Mouse (Mus musculus): Measurements from ENCODE around the gene Lbhd1. TPM values are rescaled to one million over a fixed set of nuclear protein-coding genes. Genes with fewer than 3 reads are reported as not detected.
A peak's percentile ranks its signal among the peaks of the same experiment; 100 is the strongest.
"Not testable (repeated sequence)": the region's sequence is repeated elsewhere in the genome, so short reads cannot be mapped to it uniquely, and the experiment has no call there.

Gene Lbhd1
- polyA plus RNA-seq, 1 experiment from 2014 or later = 81.2 TPM

DNA sequence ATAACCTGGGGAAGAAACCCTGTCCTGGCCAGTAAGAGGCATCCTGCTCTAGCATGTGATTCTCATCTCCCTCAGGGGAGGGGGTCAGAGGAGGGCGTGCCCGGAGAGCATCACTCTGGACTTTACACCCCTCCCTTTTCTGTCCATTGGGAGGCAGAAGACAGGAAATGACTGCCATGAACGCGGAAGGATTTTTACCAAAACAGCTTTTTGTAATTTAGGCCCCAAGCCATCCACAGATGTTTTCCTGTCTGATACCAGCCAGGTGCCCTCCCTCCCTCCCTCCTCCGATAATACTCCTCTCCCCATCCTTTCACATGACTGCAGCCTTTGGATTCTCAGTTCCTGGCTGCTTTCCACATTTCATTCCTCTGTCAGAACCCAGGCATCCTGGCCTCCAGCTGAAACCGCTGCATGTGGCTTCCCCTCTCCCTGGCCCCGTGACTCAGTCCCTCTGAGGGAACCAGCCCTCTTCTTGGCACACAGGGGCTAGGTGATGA lies 33.1 kb upstream of the Lbhd1 start, which contains the start of gene Lrrn4cl:
Lrrn4cl (plus strand) TSS at position 367 of the 500 bp plus-strand sequence.
- Histone ChIP-seq H3K27me3 (no peaks in the 10 kb centered on the region), H3K9ac (no peak within 1 kb of the TSS), H3K9me3 (replicated peaks) (no peaks in the 10 kb centered on the region), H3K36me3 (peaks cover 32% of the 10 kb centered on the region), H3K27ac (no peak within 1 kb of the TSS), H3K4me1 (replicated peaks) (peaks cover 7% of the 10 kb centered on the region), H3K4me2 (no peak within 1 kb of the TSS), H3K4me3 (replicated peaks) (no peak within 1 kb of the TSS)
- WGBS (ENCODE audit: insufficient replicate concordance) = 46% methylated on average over 7 of the region's 7 CpGs
- DNase-seq (no peak), ATAC-seq (ENCODE audit: low read depth) (peak; percentile 65; the same call in 1 of the 2 replicates)

DNA sequence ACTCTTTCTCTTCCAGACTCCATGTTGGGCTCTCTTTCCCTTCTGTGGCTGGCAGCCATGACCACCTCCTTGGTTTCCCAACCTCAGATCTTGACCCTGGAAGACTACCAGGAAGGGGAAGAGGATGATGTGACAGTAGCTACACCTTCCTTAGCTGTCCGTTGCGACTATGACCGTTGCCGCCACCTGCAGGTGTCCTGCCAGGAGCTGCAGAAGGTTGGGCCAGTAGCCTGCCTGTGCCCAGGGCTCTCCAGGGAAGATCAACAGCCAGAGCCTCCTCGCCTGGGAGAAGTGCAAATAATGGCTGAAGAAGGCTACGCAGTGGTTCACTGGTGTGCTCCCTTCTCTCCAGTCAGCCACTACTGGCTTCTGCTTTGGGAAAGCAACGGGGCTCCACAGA lies 31.9 kb upstream of the Lbhd1 start:
- peaks cover 7% of the 10 kb centered on the region for H3K4me1 ChIP-seq (replicated peaks)
- no peak for ATAC-seq (ENCODE audit: low read depth)
- no peaks in the 10 kb centered on the region for H3K9me3 ChIP-seq (replicated peaks)
- no peak overlapping the region for H3K9ac ChIP-seq
- H3K4me3 ChIP-seq (replicated peaks) = no peak overlapping the region
- H3K27me3 ChIP-seq = no peaks in the 10 kb centered on the region
- no peak overlapping the region for H3K27ac ChIP-seq
- H3K4me2 ChIP-seq = no peak overlapping the region
- H3K36me3 ChIP-seq = peaks cover 20% of the 10 kb centered on the region
- no peak for DNase-seq
- 44% methylated on average over 7 of the region's 7 CpGs for WGBS (ENCODE audit: insufficient replicate concordance)

DNA sequence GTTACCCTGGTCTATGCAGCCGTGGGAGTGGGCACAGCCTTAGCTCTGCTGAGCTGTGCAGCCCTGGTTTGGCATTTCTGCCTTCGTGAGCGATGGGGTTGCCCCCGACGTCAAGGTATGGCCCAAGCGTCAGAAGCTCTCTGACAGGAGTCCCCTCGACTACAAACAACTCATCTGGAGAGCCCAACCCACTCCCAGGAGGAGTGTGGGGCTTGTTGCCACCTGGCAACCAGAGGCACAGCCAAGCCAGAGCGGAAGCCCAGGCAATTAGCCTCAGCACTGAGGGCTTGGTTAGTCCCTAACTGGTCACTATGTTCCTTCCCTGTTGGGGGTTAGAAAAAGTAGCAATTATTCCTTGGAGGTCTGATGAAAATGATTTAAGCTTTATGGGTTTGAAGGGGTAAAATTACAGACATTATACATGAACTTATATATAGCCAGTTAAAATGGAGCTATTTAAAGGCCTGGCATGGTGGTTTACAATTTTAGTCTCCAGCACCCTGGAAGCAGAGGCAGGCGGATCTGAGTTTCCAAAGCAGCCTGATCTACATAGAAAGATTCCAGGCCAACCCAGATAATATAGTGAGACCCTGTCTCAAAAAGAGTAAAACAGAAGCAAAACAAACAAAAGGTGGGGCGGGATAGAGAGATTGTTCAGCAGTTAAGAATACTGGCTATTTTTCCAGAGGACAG lies 31.1 kb upstream of the Lbhd1 start:
- no peaks in the 10 kb centered on the region for H3K9me3 ChIP-seq (replicated peaks)
- no peak for ATAC-seq (ENCODE audit: low read depth)
- H3K36me3 ChIP-seq = peaks cover 13% of the 10 kb centered on the region
- peaks cover 7% of the 10 kb centered on the region for H3K4me1 ChIP-seq (replicated peaks)
- WGBS (ENCODE audit: insufficient replicate concordance) = 60% methylated on average over 10 of the region's 10 CpGs
- no peak overlapping the region for H3K4me2 ChIP-seq
- no peak overlapping the region for H3K4me3 ChIP-seq (replicated peaks)
- DNase-seq = no peak
- H3K9ac ChIP-seq = no peak overlapping the region
- H3K27me3 ChIP-seq = no peaks in the 10 kb centered on the region
- no peak overlapping the region for H3K27ac ChIP-seq

DNA sequence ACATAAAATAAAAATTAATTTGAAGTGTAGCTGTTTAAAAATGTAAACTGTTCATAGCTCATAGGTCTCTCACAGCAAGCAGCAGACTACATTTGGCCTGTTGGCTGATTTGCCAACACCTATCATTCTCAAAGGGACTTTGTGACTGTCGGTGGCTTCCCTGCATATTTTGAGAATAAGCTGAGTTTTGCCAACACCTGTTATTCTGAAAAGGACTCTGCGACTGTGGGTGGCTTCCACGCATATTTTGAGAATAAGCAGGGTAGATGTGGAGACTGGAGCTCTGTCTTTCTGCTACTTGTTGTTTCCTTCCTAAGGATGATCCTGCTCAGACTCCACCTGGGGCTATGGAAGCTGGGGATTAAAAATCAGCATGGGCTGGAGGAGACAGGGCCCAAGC lies 30.4 kb upstream of the Lbhd1 start:
- Histone ChIP-seq H3K4me1 (replicated peaks) (peaks cover 7% of the 10 kb centered on the region), H3K27ac (no peak overlapping the region), H3K27me3 (no peaks in the 10 kb centered on the region), H3K36me3 (peaks cover 6% of the 10 kb centered on the region; the same call in 1 of the 2 replicates), H3K9me3 (replicated peaks) (no peaks in the 10 kb centered on the region), H3K4me2 (no peak overlapping the region), H3K4me3 (replicated peaks) (no peak overlapping the region), H3K9ac (no peak overlapping the region)
- WGBS (ENCODE audit: insufficient replicate concordance) = 68% methylated on average over 3 of the region's 3 CpGs
- DNase-seq (no peak), ATAC-seq (ENCODE audit: low read depth) (no peak)

DNA sequence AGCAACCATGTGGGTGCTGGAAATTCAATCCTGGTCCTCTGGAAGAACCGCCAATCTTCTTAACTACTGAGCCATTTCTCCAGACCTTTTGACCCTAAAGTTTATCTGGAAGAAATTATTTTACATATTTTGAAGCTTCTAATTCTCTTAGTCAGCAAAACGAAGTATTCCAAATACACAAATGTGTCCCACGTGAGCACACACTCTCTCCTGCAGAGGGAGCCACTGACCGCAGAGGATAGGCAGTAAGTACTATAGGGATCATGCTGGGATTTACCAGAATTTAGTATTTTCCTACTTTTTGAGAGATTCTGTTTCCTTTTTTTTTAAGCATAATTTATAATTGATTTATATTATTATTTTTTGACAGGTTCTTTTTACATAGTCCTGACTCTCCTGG lies 25.8 kb upstream of the Lbhd1 start:
- Histone ChIP-seq H3K4me3 (replicated peaks) (no peak overlapping the region), H3K9ac (no peak overlapping the region), H3K9me3 (replicated peaks) (no peaks in the 10 kb centered on the region), H3K4me2 (no peak overlapping the region), H3K4me1 (replicated peaks) (no peaks in the 10 kb centered on the region), H3K36me3 (no peaks in the 10 kb centered on the region), H3K27ac (no peak overlapping the region), H3K27me3 (no peaks in the 10 kb centered on the region)
- 31% methylated on average over 4 of the region's 4 CpGs for WGBS (ENCODE audit: insufficient replicate concordance)
- 0 out of 2 replicates have a peak, but pooled peaks have one; percentile 50 for ATAC-seq (ENCODE audit: low read depth)
- peak; percentile 35 for DNase-seq

DNA sequence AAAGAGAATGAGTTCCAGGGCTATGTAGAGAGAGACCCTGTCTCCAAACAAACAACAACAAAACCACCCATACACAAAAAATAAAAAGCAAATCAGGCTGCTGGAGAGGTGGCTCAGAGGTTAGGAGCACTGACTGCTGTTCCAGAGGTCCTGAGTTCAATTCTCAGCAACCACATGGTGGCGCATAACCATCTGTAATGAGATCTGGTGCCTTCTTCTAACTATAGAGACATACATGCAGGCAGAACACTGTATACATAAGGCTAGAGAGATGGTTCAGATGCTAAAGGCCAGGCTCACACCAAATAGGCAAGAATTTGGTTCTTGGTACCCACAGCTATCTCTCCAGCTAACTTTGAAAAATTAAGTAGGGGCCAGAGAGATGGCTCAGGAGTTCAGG lies 24.5 kb upstream of the Lbhd1 start:
- no peaks in the 10 kb centered on the region for H3K9me3 ChIP-seq (replicated peaks)
- no peaks in the 10 kb centered on the region for H3K27me3 ChIP-seq
- no peak overlapping the region for H3K9ac ChIP-seq
- ATAC-seq (ENCODE audit: low read depth) (peak; percentile 45; the same call in 1 of the 2 replicates), DNase-seq (peak; percentile 28)
- no peak overlapping the region for H3K4me2 ChIP-seq
- no peaks in the 10 kb centered on the region for H3K4me1 ChIP-seq (replicated peaks)
- 18% methylated on average over 1 of the region's 1 CpGs for WGBS (ENCODE audit: insufficient replicate concordance)
- H3K4me3 ChIP-seq (replicated peaks) = no peak overlapping the region
- H3K36me3 ChIP-seq = no peaks in the 10 kb centered on the region
- H3K27ac ChIP-seq = no peak overlapping the region

DNA sequence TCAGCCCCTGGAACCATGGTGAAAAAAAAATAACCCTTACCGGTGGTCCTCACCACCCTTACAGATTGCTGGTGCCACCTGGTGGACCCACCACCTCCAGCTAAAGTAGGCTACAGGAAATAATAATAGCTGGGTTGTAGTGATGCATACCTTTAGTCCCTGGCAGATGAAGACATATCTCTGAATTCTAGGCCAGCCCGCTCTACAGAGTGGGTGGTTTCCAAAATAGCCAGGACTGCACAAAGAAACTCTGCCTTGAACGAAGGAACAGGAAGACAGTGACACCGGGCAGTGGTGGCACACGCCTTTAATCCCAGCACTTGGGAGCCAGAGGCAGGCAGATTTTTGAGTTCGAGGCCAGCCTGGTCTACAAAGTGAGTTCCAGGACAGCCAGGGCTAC lies 19.3 kb upstream of the Lbhd1 start:
- no peak overlapping the region for H3K4me2 ChIP-seq
- 73% methylated on average over 6 of the region's 6 CpGs for WGBS (ENCODE audit: insufficient replicate concordance)
- H3K4me1 ChIP-seq (replicated peaks) = 0 out of 2 replicates have a peak, but pooled peaks cover 8% of the 10 kb centered on the region
- no peak for ATAC-seq (ENCODE audit: low read depth)
- H3K27ac ChIP-seq = no peak overlapping the region
- H3K27me3 ChIP-seq = no peaks in the 10 kb centered on the region
- no peak overlapping the region for H3K4me3 ChIP-seq (replicated peaks)
- H3K9ac ChIP-seq = no peak overlapping the region
- H3K36me3 ChIP-seq = no peaks in the 10 kb centered on the region
- no peaks in the 10 kb centered on the region for H3K9me3 ChIP-seq (replicated peaks)
- DNase-seq = no peak

DNA sequence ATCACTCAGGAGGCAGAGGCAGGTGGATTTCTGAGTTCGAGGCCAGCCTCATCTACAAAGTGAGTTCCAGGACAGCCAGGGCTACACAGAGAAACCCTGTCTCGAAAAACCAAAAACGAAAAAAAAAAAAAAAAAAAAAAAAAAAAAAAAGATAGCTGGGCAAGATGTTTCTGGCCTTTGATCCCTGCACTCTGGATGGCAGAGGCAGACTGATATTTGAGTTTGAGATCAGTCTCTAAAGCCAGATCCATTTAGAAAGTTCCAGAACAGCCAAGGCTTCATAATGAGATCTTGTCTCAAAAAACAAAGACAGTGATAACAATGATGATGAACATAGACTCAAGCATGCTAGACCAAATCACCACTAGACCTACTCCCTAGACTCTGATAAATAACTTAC lies 13.2 kb upstream of the Lbhd1 start:
- H3K36me3 ChIP-seq = peaks cover 25% of the 10 kb centered on the region
- not testable (repeated sequence) for H3K9me3 ChIP-seq (replicated peaks); H3K27me3 ChIP-seq; DNase-seq; ATAC-seq (ENCODE audit: low read depth)
- H3K9ac ChIP-seq = peak overlapping the region; percentile 98
- peak overlapping the region; percentile 99 for H3K4me3 ChIP-seq (replicated peaks)
- H3K4me2 ChIP-seq = peak overlapping the region; percentile 85
- H3K27ac ChIP-seq = peak overlapping the region; percentile 92
- H3K4me1 ChIP-seq (replicated peaks) = peaks cover 49% of the 10 kb centered on the region
- WGBS (ENCODE audit: insufficient replicate concordance) = 62% methylated on average over 3 of the region's 3 CpGs

DNA sequence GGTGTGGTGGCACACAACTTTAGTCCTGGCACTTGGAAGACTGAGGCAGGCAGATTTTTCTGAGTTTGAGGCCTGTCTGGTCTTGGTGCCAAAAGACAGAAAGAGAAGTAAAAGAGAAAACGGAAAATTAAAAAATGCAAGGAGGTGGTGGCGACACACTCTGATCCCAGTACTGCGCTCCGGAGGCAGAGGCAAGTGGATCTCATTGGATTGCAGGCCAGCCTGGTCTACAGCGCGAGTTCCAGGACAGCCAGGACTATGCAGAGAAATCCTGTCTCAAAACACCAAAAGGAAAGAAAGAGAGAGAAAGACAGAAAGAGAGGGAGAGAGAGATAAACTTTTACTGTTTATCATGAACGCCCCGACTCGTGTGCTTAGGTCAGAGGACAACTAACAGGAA lies 12.7 kb upstream of the Lbhd1 start:
- no peaks in the 10 kb centered on the region for H3K27me3 ChIP-seq
- no peaks in the 10 kb centered on the region for H3K9me3 ChIP-seq (replicated peaks)
- peaks cover 49% of the 10 kb centered on the region for H3K4me1 ChIP-seq (replicated peaks)
- H3K4me3 ChIP-seq (replicated peaks) = peak overlapping the region; percentile 99
- H3K9ac ChIP-seq = peak overlapping the region; percentile 98
- H3K4me2 ChIP-seq = peak overlapping the region; percentile 85
- 21% methylated on average over 9 of the region's 9 CpGs for WGBS (ENCODE audit: insufficient replicate concordance)
- ATAC-seq (ENCODE audit: low read depth) (no peak; the same call in none of the 2 replicates), DNase-seq (no peak)
- H3K36me3 ChIP-seq = peaks cover 29% of the 10 kb centered on the region
- peak overlapping the region; percentile 92 for H3K27ac ChIP-seq

DNA sequence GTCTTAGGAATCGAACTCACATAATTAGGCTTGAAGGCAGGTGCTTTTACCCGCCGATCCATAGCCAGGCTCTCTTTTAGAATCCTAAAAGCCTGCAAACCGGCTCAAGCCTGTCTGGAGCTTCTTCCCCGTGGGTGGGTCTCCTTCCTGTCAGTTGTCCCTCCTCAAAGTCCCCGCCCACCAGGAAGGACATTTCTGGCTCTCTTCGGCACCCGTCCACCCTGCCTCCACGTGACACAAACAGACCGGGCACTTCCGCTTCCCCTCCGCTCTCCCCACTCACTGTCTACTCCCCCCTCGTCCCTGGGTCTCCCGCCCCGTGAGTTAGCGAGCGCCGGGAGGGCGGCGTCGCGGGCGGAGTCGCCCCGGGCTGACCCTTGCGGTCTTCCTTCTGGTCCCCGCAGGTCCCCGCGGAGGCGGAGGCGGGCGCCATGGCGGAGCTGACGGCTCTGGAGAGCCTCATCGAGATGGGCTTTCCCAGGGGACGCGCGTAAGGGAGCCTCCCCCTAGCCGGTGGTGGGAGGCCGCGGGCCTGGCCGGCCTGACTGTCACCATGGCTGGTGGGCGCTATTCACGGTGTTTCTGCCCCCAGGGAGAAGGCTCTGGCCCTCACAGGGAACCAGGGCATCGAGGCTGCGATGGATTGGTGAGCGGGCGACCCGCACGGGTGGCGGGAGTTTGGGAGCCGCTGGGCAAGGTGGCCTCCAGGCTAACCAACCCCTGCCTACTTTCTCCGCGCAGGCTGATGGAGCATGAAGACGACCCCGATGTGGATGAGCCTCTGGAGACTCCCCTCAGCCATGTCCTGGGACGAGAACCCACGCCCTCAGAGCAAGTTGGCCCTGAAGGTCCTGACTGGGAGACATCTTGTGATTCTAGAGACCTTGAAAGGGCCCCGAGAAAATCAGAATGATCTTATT lies 12.0 kb upstream of the Lbhd1 start, which contains the start of gene Ubxn1:
Ubxn1 (plus strand) TSS at position 230 of the 920 bp plus-strand sequence.
- under 1% methylated on average over 59 of the region's 59 CpGs for WGBS (ENCODE audit: insufficient replicate concordance)
- peak; percentile 95 for ATAC-seq (ENCODE audit: low read depth)
- peaks cover 49% of the 10 kb centered on the region for H3K4me1 ChIP-seq (replicated peaks)

DNA sequence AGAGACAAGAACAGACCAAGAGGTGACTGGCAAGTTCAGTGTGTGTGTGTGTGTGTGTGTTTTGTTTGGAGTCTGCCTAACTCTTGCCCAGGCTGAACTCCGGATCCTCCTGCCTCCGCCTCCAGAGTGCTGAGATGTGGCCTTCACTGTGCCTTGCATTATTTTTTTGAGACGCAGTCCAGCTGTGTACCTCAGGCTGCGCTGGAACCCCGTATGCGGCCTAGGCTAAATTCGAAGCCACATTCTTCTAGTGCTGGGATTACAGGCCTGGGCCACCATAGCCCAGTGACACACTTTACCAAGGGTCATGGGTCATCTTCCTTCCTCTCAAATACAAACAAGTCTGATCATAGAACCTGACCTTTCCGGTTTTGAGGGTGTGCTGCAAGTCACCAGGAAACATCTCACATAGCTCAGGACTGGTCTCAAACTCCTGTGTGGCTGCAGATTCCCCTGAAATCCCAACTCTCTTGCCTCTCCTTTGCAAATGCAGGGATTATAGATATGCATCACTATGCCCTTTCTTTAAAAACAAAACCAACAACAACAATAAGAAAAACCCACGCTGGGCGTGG lies 11.2 kb upstream of the Lbhd1 start:
- H3K9me3 ChIP-seq (replicated peaks) = no peaks in the 10 kb centered on the region
- DNase-seq (no peak), ATAC-seq (ENCODE audit: low read depth) (no peak)
- peak overlapping the region; percentile 99 for H3K4me3 ChIP-seq (replicated peaks)
- peak overlapping the region; percentile 92 for H3K27ac ChIP-seq
- H3K36me3 ChIP-seq = peaks cover 42% of the 10 kb centered on the region
- peak overlapping the region; percentile 98 for H3K9ac ChIP-seq
- peak overlapping the region; percentile 85 for H3K4me2 ChIP-seq
- WGBS (ENCODE audit: insufficient replicate concordance) = 62% methylated on average over 10 of the region's 10 CpGs
- peaks cover 49% of the 10 kb centered on the region for H3K4me1 ChIP-seq (replicated peaks)
- no peaks in the 10 kb centered on the region for H3K27me3 ChIP-seq

More for the DNA sequence above, 12.0 kb upstream of the Lbhd1 start, which contains the start of gene Ubxn1:
- peak within 1 kb of the TSS; percentile 98 for H3K9ac ChIP-seq
- H3K27ac ChIP-seq = peak within 1 kb of the TSS; percentile 92
- no peaks in the 10 kb centered on the region for H3K27me3 ChIP-seq
- peaks cover 36% of the 10 kb centered on the region for H3K36me3 ChIP-seq
- peak within 1 kb of the TSS; percentile 99 for H3K4me3 ChIP-seq (replicated peaks)
- peak within 1 kb of the TSS; percentile 85 for H3K4me2 ChIP-seq
- no peaks in the 10 kb centered on the region for H3K9me3 ChIP-seq (replicated peaks)
- DNase-seq = peak; percentile 97
